Mouse (Mus musculus): ENCODE measurements at regions not wholly inside any gene's neighbourhood (a gene's known extent, or its start where the extent isn't known, plus 50 kb on each side); places are given as distances from the start of the nearest gene placed in this dataset.

GRCm38 (mm10) chr7:137715126-137715900 is 277.9 kb downstream of the Glrx3 start:
- Histone ChIP-seq H3K27ac (ENCODE audit: insufficient read depth, low read depth, low read length) (no peak overlapping the region), H3K4me1 (ENCODE audit: control insufficient read depth, insufficient read depth, low read length) (peaks cover 5% of the 10 kb centered on the region; the same call in 1 of the 2 replicates), H3K4me3 (ENCODE audit: insufficient read depth, low read depth, low read length) (no peak overlapping the region)
- WGBS = 62% methylated on average over 6 of the region's 6 CpGs
- TF ChIP-seq CTCF (IDR thresholded peaks at IDR 0.05; ENCODE audit: insufficient read depth, low read depth, low read length) (no peak), POLR2A (IDR thresholded peaks at IDR 0.05; ENCODE audit: insufficient read depth, low read depth, low read length) (no peak)

- no peak overlapping the region for H3K27ac ChIP-seq (ENCODE audit: insufficient read depth, low read depth, low read length)
- TF ChIP-seq POLR2A (IDR thresholded peaks at IDR 0.05; ENCODE audit: insufficient read depth, low read depth, low read length) (no peak), CTCF (IDR thresholded peaks at IDR 0.05; ENCODE audit: insufficient read depth, low read depth, low read length) (no peak)
- no peaks in the 10 kb centered on the region for H3K4me1 ChIP-seq (ENCODE audit: control insufficient read depth, insufficient read depth, low read length)
- 46% methylated on average over 7 of the region's 7 CpGs for WGBS
- no peak overlapping the region for H3K4me3 ChIP-seq (ENCODE audit: insufficient read depth, low read depth, low read length)
Measured at GRCm38 (mm10) chr7:137723361-137724040, 286.1 kb downstream of the Glrx3 start.

DNA sequence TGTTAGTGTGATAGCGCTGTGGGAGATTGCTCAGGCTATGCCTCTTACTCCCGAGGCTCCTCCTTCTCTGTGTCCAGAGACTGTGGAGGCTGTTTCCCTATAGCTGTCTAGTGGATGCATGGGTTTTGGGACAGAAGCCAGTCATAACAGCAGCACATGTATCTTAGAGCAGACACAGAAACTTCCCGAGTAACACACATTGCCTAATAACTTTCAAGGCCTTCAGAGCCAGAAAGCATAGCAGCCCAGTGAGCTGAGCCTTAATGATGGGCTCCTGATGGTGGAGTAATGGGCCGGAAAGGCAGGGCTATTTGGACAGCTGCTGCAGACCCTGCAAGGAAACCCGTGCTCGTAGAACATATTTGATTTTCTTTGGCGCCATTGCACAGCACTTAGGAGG is 288.6 kb downstream of the Glrx3 start:
- H3K27ac ChIP-seq (ENCODE audit: insufficient read depth, low read depth, low read length) = no peak overlapping the region
- WGBS = 79% methylated on average over 7 of the region's 7 CpGs
- H3K4me1 ChIP-seq (ENCODE audit: control insufficient read depth, insufficient read depth, low read length) = no peaks in the 10 kb centered on the region
- H3K4me3 ChIP-seq (ENCODE audit: insufficient read depth, low read depth, low read length) = no peak overlapping the region
- TF ChIP-seq CTCF (IDR thresholded peaks at IDR 0.05; ENCODE audit: insufficient read depth, low read depth, low read length) = no peak
- TF ChIP-seq POLR2A (IDR thresholded peaks at IDR 0.05; ENCODE audit: insufficient read depth, low read depth, low read length) = no peak

DNA sequence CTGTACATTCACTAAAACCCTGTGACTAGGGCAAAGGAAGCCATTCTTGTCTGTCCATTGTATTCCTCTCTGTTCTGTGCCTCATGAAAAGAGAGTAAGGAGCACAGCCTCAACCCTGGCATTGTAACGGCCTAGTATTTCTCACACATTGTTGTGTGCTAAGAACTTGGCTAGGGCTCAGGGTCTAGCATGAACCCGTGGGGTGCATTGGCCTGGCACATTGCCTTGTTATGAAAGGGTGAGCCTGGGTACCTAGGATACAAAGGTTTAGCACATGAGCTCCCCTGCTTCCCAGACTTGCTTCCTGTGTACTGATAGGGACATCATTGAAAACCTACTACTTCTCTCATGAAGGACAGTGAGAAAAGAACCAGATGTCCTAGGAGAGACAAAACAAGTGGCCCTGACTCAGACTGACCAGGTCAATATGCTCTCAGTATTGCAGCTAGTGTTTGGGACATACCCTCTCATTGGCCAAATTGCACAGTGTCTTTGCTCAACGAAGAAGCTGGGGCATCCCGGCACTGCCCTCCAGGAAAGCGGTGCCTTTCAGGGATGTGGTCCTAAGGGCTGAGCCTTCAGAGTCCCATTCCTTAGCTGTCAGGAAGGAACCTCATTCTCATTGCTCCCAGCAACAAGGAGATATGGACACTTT is 298.6 kb downstream of the Glrx3 start:
- 86% methylated on average over 5 of the region's 5 CpGs for WGBS
- Histone ChIP-seq H3K27ac (ENCODE audit: insufficient read depth, low read depth, low read length) (no peak overlapping the region), H3K4me1 (ENCODE audit: control insufficient read depth, insufficient read depth, low read length) (no peaks in the 10 kb centered on the region), H3K4me3 (ENCODE audit: insufficient read depth, low read depth, low read length) (no peak overlapping the region)
- TF ChIP-seq POLR2A (IDR thresholded peaks at IDR 0.05; ENCODE audit: insufficient read depth, low read depth, low read length) = no peak
- no peak for TF ChIP-seq CTCF (IDR thresholded peaks at IDR 0.05; ENCODE audit: insufficient read depth, low read depth, low read length)

- WGBS = 85% methylated on average over 3 of the region's 3 CpGs
- H3K4me3 ChIP-seq (ENCODE audit: insufficient read depth, low read depth, low read length) = no peak overlapping the region
- TF ChIP-seq CTCF (IDR thresholded peaks at IDR 0.05; ENCODE audit: insufficient read depth, low read depth, low read length) (no peak), POLR2A (IDR thresholded peaks at IDR 0.05; ENCODE audit: insufficient read depth, low read depth, low read length) (no peak)
- H3K4me1 ChIP-seq (ENCODE audit: control insufficient read depth, insufficient read depth, low read length) = peaks cover 2% of the 10 kb centered on the region; the same call in 1 of the 2 replicates
- no peak overlapping the region for H3K27ac ChIP-seq (ENCODE audit: insufficient read depth, low read depth, low read length)
Measured at GRCm38 (mm10) chr7:137741702-137742101, 304.3 kb downstream of the Glrx3 start.

DNA sequence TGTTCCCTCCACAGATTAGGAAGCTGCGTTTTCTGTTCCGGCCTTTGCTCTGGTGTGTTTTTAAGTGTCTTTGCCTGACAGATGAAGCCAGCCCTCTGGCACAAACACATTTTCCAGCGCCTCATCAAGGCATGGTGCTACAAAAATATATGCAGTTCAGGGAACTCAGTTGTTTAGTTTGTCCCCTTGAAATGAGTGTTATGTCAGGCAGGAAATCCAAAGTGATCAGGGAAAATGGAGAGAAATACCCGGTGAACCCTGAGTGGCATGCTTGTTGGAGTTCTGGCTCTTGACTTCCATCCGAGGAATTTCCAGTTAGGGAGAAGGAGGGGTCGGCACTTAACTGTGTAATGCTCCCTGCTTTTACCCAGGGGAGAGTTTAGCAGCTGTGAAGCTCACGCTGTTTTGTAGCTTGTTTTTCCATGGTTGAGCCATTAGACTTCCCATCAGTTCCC is 304.9 kb downstream of the Glrx3 start:
- TF ChIP-seq POLR2A (IDR thresholded peaks at IDR 0.05; ENCODE audit: insufficient read depth, low read depth, low read length) = no peak
- TF ChIP-seq CTCF (IDR thresholded peaks at IDR 0.05; ENCODE audit: insufficient read depth, low read depth, low read length) = no peak
- H3K4me3 ChIP-seq (ENCODE audit: insufficient read depth, low read depth, low read length) = no peak overlapping the region
- H3K4me1 ChIP-seq (ENCODE audit: control insufficient read depth, insufficient read depth, low read length) = peaks cover 2% of the 10 kb centered on the region; the same call in 1 of the 2 replicates
- WGBS = 32% methylated on average over 7 of the region's 7 CpGs
- no peak overlapping the region for H3K27ac ChIP-seq (ENCODE audit: insufficient read depth, low read depth, low read length)

- TF ChIP-seq POLR2A (IDR thresholded peaks at IDR 0.05; ENCODE audit: insufficient read depth, low read depth, low read length) = no peak
- no peak for TF ChIP-seq CTCF (IDR thresholded peaks at IDR 0.05; ENCODE audit: insufficient read depth, low read depth, low read length)
- H3K4me1 ChIP-seq (ENCODE audit: control insufficient read depth, insufficient read depth, low read length) = peaks cover 2% of the 10 kb centered on the region; the same call in 1 of the 2 replicates
- no peak overlapping the region for H3K27ac ChIP-seq (ENCODE audit: insufficient read depth, low read depth, low read length)
- 95% methylated on average over 1 of the region's 1 CpGs for WGBS
- no peak overlapping the region for H3K4me3 ChIP-seq (ENCODE audit: insufficient read depth, low read depth, low read length)
Measured at GRCm38 (mm10) chr7:137745575-137745974, 308.2 kb downstream of the Glrx3 start.

DNA sequence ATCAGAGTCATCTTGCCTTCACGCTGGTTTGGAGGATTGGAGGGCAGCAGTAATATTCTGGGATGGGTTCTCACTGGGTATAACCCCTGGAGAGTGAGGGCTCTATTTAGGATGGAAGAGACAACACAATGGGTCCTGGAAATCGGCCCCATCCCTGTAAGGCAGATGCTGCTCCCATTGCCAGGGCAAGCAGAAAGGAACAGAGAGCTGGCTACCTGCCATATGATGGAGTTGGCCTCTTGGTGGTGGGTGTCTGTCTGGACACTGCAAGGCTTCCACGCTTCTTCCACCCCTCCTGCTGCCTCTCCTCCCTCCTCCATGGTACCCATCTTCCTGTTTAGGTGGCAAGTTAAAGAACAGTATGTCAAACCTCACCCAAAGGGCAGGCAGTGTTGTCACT is 308.6 kb downstream of the Glrx3 start:
- TF ChIP-seq CTCF (IDR thresholded peaks at IDR 0.05; ENCODE audit: insufficient read depth, low read depth, low read length) (no peak), POLR2A (IDR thresholded peaks at IDR 0.05; ENCODE audit: insufficient read depth, low read depth, low read length) (no peak)
- Histone ChIP-seq H3K4me1 (ENCODE audit: control insufficient read depth, insufficient read depth, low read length) (peaks cover 2% of the 10 kb centered on the region; the same call in 1 of the 2 replicates), H3K4me3 (ENCODE audit: insufficient read depth, low read depth, low read length) (no peak overlapping the region), H3K27ac (ENCODE audit: insufficient read depth, low read depth, low read length) (no peak overlapping the region)
- WGBS = 81% methylated on average over 3 of the region's 3 CpGs

DNA sequence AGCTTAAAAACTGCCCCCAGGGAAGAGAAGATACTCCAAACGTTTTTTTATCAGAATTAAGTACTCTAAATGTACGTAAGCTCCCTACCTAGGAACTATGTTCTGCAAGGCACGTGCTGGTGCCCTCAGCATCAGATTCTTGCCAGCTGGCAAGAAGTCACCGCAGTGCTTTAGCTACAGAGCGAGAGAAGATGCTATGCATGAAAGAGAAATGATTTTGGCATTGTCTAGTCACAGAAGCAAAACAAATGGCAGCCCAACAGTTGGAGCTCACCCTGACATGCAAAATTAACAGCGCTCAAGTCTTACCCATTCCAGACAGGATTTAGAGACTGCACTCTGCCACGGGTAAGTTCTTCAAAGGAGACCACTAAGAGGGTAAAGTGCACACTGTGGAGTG is 311.5 kb downstream of the Glrx3 start:
- no peak overlapping the region for H3K27ac ChIP-seq (ENCODE audit: insufficient read depth, low read depth, low read length)
- no peak overlapping the region for H3K4me3 ChIP-seq (ENCODE audit: insufficient read depth, low read depth, low read length)
- no peaks in the 10 kb centered on the region for H3K4me1 ChIP-seq (ENCODE audit: control insufficient read depth, insufficient read depth, low read length)
- 70% methylated on average over 7 of the region's 7 CpGs for WGBS
- no peak for TF ChIP-seq CTCF (IDR thresholded peaks at IDR 0.05; ENCODE audit: insufficient read depth, low read depth, low read length)
- TF ChIP-seq POLR2A (IDR thresholded peaks at IDR 0.05; ENCODE audit: insufficient read depth, low read depth, low read length) = no peak
